Mouse (Mus musculus): ENCODE measurements at regions not wholly inside any gene's neighbourhood (a gene's known extent, or its start where the extent isn't known, plus 50 kb on each side); places are given as distances from the start of the nearest gene placed in this dataset.

GRCm38 (mm10) chr17:85889746-85890532 is 201.9 kb upstream of the Six2 start:
- Histone ChIP-seq H3K36me3 (ENCODE audit: control insufficient read depth, insufficient read depth) (no peaks in the 10 kb centered on the region), H3K9ac (ENCODE audit: low read length) (no peak overlapping the region), H3K4me2 (ENCODE audit: low read depth, low read length) (no peak overlapping the region), H3K27ac (ENCODE audit: low read length) (no peak overlapping the region), H3K4me3 (ENCODE audit: low read length) (no peak overlapping the region), H3K9me3 (replicated peaks; ENCODE audit: control insufficient read depth, low read length) (no peaks in the 10 kb centered on the region), H3K27me3 (ENCODE audit: control insufficient read depth, insufficient read depth, low read length) (no peaks in the 10 kb centered on the region), H3K4me1 (ENCODE audit: control insufficient read depth, insufficient read depth, low read length) (peaks cover 18% of the 10 kb centered on the region)
- no peak for ATAC-seq (replicated peaks; ENCODE audit: extremely low read depth, insufficient read depth, low FRiP score)
- 87% methylated on average over 18 of the region's 18 CpGs for WGBS

- ATAC-seq (replicated peaks; ENCODE audit: extremely low read depth, insufficient read depth, low FRiP score) = no peak
- no peaks in the 10 kb centered on the region for H3K36me3 ChIP-seq (ENCODE audit: control insufficient read depth, insufficient read depth)
- H3K27ac ChIP-seq (ENCODE audit: low read length) = no peak overlapping the region
- WGBS = 84% methylated on average over 10 of the region's 10 CpGs
- no peak overlapping the region for H3K4me3 ChIP-seq (ENCODE audit: low read length)
- no peaks in the 10 kb centered on the region for H3K9me3 ChIP-seq (replicated peaks; ENCODE audit: control insufficient read depth, low read length)
- no peaks in the 10 kb centered on the region for H3K27me3 ChIP-seq (ENCODE audit: control insufficient read depth, insufficient read depth, low read length)
- H3K4me1 ChIP-seq (ENCODE audit: control insufficient read depth, insufficient read depth, low read length) = peaks cover 16% of the 10 kb centered on the region
- no peak overlapping the region for H3K9ac ChIP-seq (ENCODE audit: low read length)
- H3K4me2 ChIP-seq (ENCODE audit: low read depth, low read length) = no peak overlapping the region
These were observed 200.7 kb upstream of the Six2 start for GRCm38 (mm10) chr17:85888568-85889398.

- H3K36me3 ChIP-seq (ENCODE audit: control insufficient read depth, insufficient read depth) = no peaks in the 10 kb centered on the region
These were observed 198.6 kb upstream of the Six2 start for GRCm38 (mm10) chr17:85886675-85887074.

DNA sequence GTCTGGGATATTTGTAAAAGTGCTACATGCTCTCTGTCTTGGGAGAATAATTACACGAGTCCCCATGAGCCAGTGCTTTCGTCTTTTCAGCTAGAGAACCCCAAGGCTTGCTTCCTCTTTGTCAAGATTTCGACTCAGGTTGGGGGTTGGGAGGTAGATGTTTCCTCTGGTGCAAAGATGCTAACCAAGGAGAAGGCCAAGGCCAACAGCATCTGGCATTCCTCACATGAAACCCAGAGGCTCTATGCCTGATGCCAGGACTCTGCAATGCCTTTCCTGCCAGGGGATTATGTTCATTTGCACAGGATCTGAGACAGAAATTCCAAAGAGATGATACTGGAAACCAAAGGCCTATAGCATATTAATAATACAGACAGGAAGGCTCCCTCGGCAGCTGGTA is 198.2 kb upstream of the Six2 start:
- no peaks in the 10 kb centered on the region for H3K36me3 ChIP-seq (ENCODE audit: control insufficient read depth, insufficient read depth)
- H3K27ac ChIP-seq (ENCODE audit: low read length) = no peak overlapping the region
- H3K27me3 ChIP-seq (ENCODE audit: control insufficient read depth, insufficient read depth, low read length) = no peaks in the 10 kb centered on the region
- no peaks in the 10 kb centered on the region for H3K9me3 ChIP-seq (replicated peaks; ENCODE audit: control insufficient read depth, low read length)
- no peak overlapping the region for H3K4me3 ChIP-seq (ENCODE audit: low read length)
- no peak overlapping the region for H3K4me2 ChIP-seq (ENCODE audit: low read depth, low read length)
- H3K9ac ChIP-seq (ENCODE audit: low read length) = no peak overlapping the region
- peaks cover 11% of the 10 kb centered on the region for H3K4me1 ChIP-seq (ENCODE audit: control insufficient read depth, insufficient read depth, low read length)
- WGBS = 50% methylated on average over 4 of the region's 4 CpGs
- ATAC-seq (replicated peaks; ENCODE audit: extremely low read depth, insufficient read depth, low FRiP score) = no peak

More at GRCm38 (mm10) chr17:85886675-85887074, 198.6 kb upstream of the Six2 start:
- Histone ChIP-seq H3K9me3 (replicated peaks; ENCODE audit: control insufficient read depth, low read length) (no peaks in the 10 kb centered on the region), H3K4me3 (ENCODE audit: low read length) (no peak overlapping the region), H3K9ac (ENCODE audit: low read length) (no peak overlapping the region), H3K4me1 (ENCODE audit: control insufficient read depth, insufficient read depth, low read length) (peaks cover 15% of the 10 kb centered on the region), H3K27ac (ENCODE audit: low read length) (no peak overlapping the region), H3K27me3 (ENCODE audit: control insufficient read depth, insufficient read depth, low read length) (no peaks in the 10 kb centered on the region), H3K4me2 (ENCODE audit: low read depth, low read length) (no peak overlapping the region)
- WGBS = 76% methylated on average over 6 of the region's 6 CpGs
- no peak for ATAC-seq (replicated peaks; ENCODE audit: extremely low read depth, insufficient read depth, low FRiP score)

DNA sequence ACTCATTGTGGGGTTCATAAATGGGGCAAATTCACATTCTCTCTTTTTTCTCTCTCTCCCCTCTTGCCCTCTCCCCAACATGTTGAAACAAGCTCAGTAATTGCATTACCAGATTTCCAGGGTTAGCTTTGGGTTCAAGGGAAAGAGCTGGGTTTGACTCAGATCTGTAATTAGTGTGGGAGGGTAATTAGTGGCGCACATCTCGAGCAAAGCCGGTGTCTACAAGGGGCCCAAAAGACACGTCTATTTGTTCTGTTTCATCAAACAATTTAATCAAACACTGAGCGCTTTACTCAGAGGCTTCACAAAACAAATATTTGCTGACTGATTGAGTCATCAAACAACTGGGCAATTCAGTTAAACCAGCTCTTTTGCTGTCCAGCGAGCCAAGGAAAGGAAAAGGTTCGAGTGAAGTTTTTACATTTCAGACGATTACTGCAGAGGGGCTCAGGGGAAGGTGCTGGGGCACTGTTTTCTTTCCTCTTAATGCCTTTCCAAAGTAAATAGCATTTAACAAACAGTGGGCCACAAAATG is 193.6 kb upstream of the Six2 start:
- no peak overlapping the region for H3K4me2 ChIP-seq (ENCODE audit: low read depth, low read length)
- no peaks in the 10 kb centered on the region; the same call in 1 of the 2 replicates for H3K4me1 ChIP-seq (ENCODE audit: control insufficient read depth, insufficient read depth, low read length)
- no peak overlapping the region for H3K4me3 ChIP-seq (ENCODE audit: low read length)
- H3K27ac ChIP-seq (ENCODE audit: low read length) = no peak overlapping the region
- no peaks in the 10 kb centered on the region for H3K9me3 ChIP-seq (replicated peaks; ENCODE audit: control insufficient read depth, low read length)
- no peaks in the 10 kb centered on the region for H3K27me3 ChIP-seq (ENCODE audit: control insufficient read depth, insufficient read depth, low read length)
- no peaks in the 10 kb centered on the region for H3K36me3 ChIP-seq (ENCODE audit: control insufficient read depth, insufficient read depth)
- 81% methylated on average over 8 of the region's 8 CpGs for WGBS
- no peak overlapping the region for H3K9ac ChIP-seq (ENCODE audit: low read length)
- no peak for ATAC-seq (replicated peaks; ENCODE audit: extremely low read depth, insufficient read depth, low FRiP score)

GRCm38 (mm10) chr17:85881046-85881445 is 193.0 kb upstream of the Six2 start:
- 44% methylated on average over 5 of the region's 5 CpGs for WGBS
- Histone ChIP-seq H3K4me2 (ENCODE audit: low read depth, low read length) (no peak overlapping the region), H3K9me3 (replicated peaks; ENCODE audit: control insufficient read depth, low read length) (no peaks in the 10 kb centered on the region), H3K27ac (ENCODE audit: low read length) (no peak overlapping the region), H3K4me3 (ENCODE audit: low read length) (no peak overlapping the region), H3K36me3 (ENCODE audit: control insufficient read depth, insufficient read depth) (no peaks in the 10 kb centered on the region), H3K4me1 (ENCODE audit: control insufficient read depth, insufficient read depth, low read length) (no peaks in the 10 kb centered on the region; the same call in 1 of the 2 replicates), H3K27me3 (ENCODE audit: control insufficient read depth, insufficient read depth, low read length) (no peaks in the 10 kb centered on the region), H3K9ac (ENCODE audit: low read length) (no peak overlapping the region)
- ATAC-seq (replicated peaks; ENCODE audit: extremely low read depth, insufficient read depth, low FRiP score) = no peak

DNA sequence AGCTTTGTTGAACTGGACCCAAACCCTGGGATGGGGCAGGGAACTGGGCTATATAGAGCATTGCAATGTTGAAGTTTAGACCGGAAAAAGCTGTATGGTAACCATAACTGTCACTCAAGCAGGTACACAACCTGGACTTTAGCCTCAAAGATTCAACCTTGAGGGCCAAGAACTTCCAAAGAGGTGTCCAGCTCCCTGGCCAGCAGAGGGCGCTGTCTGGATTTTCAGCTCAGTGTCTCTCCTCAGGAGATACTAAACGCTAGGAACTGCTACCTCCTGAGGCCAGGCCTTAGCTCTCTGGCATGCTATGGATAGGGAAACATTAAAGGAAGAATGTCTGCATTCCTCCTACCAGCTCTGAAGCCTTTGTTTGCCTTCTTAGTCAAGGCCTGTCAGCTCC is 189.4 kb upstream of the Six2 start:
- Histone ChIP-seq H3K4me2 (ENCODE audit: low read depth, low read length) (no peak overlapping the region), H3K36me3 (ENCODE audit: control insufficient read depth, insufficient read depth) (no peaks in the 10 kb centered on the region), H3K4me1 (ENCODE audit: control insufficient read depth, insufficient read depth, low read length) (no peaks in the 10 kb centered on the region; the same call in none of the 2 replicates), H3K4me3 (ENCODE audit: low read length) (no peak overlapping the region), H3K9me3 (replicated peaks; ENCODE audit: control insufficient read depth, low read length) (no peaks in the 10 kb centered on the region), H3K9ac (ENCODE audit: low read length) (no peak overlapping the region), H3K27me3 (ENCODE audit: control insufficient read depth, insufficient read depth, low read length) (peaks cover 17% of the 10 kb centered on the region), H3K27ac (ENCODE audit: low read length) (no peak overlapping the region)
- 34% methylated on average over 3 of the region's 3 CpGs for WGBS
- no peak for ATAC-seq (replicated peaks; ENCODE audit: extremely low read depth, insufficient read depth, low FRiP score)

DNA sequence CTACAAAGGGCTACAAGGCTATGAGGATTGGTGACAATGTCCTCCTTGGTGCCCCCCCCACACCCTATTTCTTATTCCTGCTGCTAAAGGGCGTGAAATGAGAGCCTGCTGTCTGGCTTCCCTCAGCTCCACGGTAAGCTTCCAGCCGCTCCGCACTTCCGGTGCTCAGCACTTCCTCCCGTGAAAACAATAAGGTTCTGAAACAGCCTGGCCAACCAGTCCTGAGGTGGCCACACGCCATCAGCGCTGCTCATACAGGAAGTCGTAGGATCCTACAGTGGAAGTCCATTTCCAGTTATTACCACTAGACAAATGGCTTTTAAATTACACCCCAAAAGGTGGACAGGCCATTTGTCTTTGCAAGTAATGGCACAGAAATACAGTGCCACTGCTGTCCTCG is 188.8 kb upstream of the Six2 start:
- ATAC-seq (replicated peaks; ENCODE audit: extremely low read depth, insufficient read depth, low FRiP score) = no peak
- Histone ChIP-seq H3K36me3 (ENCODE audit: control insufficient read depth, insufficient read depth) (no peaks in the 10 kb centered on the region), H3K4me2 (ENCODE audit: low read depth, low read length) (no peak overlapping the region), H3K4me3 (ENCODE audit: low read length) (no peak overlapping the region), H3K4me1 (ENCODE audit: control insufficient read depth, insufficient read depth, low read length) (no peaks in the 10 kb centered on the region; the same call in none of the 2 replicates), H3K9me3 (replicated peaks; ENCODE audit: control insufficient read depth, low read length) (no peaks in the 10 kb centered on the region), H3K9ac (ENCODE audit: low read length) (no peak overlapping the region), H3K27me3 (ENCODE audit: control insufficient read depth, insufficient read depth, low read length) (peaks cover 17% of the 10 kb centered on the region), H3K27ac (ENCODE audit: low read length) (peak overlapping the region; percentile 20; the same call in 1 of the 2 replicates)
- 56% methylated on average over 10 of the region's 10 CpGs for WGBS

Data from heart, embryonic 16.5 days (tissue).